8 mouse cellular contexts compared by ENCODE assay signal in the genomic region with DNA sequence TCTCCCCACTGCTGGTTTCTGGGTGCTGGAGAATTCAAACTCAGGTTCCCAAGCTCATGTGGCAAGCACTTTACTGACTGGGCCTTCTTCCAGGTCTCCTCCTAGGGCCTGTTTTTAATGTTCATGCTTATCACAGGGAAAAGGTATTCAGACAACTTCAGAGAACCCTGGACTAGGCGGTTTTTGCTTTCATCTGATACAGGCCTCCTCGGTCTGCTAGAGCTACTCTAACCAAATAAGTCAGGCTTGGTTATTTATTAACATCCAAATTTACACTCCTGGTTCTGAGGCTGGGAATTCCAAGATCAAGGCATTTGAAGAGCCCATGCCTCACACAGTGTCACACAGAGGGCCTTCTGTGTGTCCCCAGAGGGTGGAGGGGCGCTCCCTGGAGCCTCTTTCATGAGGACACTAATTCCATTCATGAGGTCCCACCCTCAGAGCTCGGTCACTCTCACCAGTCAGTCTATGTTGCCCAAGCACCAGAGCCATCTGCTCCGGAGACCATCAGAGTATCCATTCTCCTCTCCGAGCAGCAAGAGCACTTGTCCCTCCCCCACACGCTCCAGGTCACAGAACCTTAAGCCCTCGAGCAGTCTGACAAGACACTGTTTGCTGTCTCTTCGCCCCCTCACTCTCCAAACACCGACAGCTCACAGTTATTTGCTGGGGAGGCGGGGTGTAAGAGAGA.
A peak's percentile ranks its signal among the peaks of the same experiment; 100 is the strongest.
DNase-seq lines count a peak whose midpoint lies in the region.

No protein-coding gene starts in this region.

- peak; percentile 36 to 55 for DNase-seq in cerebellum, postnatal 10 days
- no peak for DNase-seq in cerebellum, adult 8-10 months
- peak; percentile 8 for DNase-seq in lung, postnatal 10 days
- DNase-seq in lung, postnatal 25 days (ENCODE audit: low spot score) = no peak
- DNase-seq in kidney, postnatal 10 days = peak; percentile 39
- DNase-seq in retina, embryonic 14.5 days (ENCODE audit: low spot score) = peak; percentile 26
- DNase-seq in heart, adult 9 months (ENCODE audit: low spot score in 2 of 2) = no peak
- DNase-seq in spleen, postnatal 14 days (ENCODE audit: low spot score in 2 of 2) = no peak

Comparison
In these comparisons a context has a peak if more than half of its experiments do, and no peak if none do; other contexts are left out.
1. DNase-seq: peak in cerebellum, postnatal 10 days (2 of 2), lung, postnatal 10 days (single experiment), kidney, postnatal 10 days (single experiment) and retina, embryonic 14.5 days (single experiment); none in cerebellum, adult 8-10 months (single experiment), lung, postnatal 25 days (single experiment), heart, adult 9 months (0 of 2) and spleen, postnatal 14 days (0 of 2).